Mouse (Mus musculus) stomach, embryonic 15.5 days (tissue): ENCODE measurements around the gene Relb. TPM values are rescaled to one million over a fixed set of nuclear protein-coding genes. Genes with fewer than 3 reads are reported as not detected.

Experiments used
- ATAC-seq: fragments of 200-750 bp; cut with Nextera tagmentation; 2 replicates; pipeline ENCODE4 v1.8.0; 2017; ENCODE audit warnings: low read depth, moderate number of reproducible peaks, moderate TSS enrichment; ENCODE audit not compliant: insufficient read depth, low FRiP score
- H3K27ac ChIP-seq: fragments of 300-500 bp; sonication (generic); 2 replicates; pipeline ENCODE4 v1.5.1; 2015; ENCODE audit warnings: mild to moderate bottlenecking, inconsistent platforms
- H3K27me3 ChIP-seq: fragments of 300-500 bp; sonication (generic); replicated peaks from 2 replicates; pipeline ENCODE4 v1.6.1; 2015; ENCODE audit warnings: inconsistent platforms
- H3K36me3 ChIP-seq: fragments of 300-500 bp; sonication (generic); 2 replicates; pipeline ENCODE4 v1.6.1; 2015; ENCODE audit warnings: inconsistent platforms
- H3K4me1 ChIP-seq: fragments of 300-500 bp; sonication (generic); 2 replicates; pipeline ENCODE4 v1.6.1; 2015; ENCODE audit warnings: inconsistent platforms
- H3K4me2 ChIP-seq: fragments of 300-500 bp; sonication (generic); 2 replicates; pipeline ENCODE4 v1.6.1; 2015; ENCODE audit warnings: mild to moderate bottlenecking, inconsistent platforms
- H3K4me3 ChIP-seq: fragments of 300-500 bp; sonication (generic); replicated peaks from 2 replicates; pipeline ENCODE4 v1.5.1; 2015; ENCODE audit warnings: inconsistent platforms
- H3K9ac ChIP-seq: fragments of 300-500 bp; sonication (generic); 2 replicates; pipeline ENCODE4 v1.6.1; 2015; ENCODE audit warnings: inconsistent platforms
- H3K9me3 ChIP-seq: fragments of 300-500 bp; sonication (generic); 2 replicates; pipeline ENCODE4 v1.6.1; 2016; ENCODE audit warnings: inconsistent platforms
- WGBS: fragments of 180-500 bp; shearing (Covaris S2); methylation state at CpG from one replicate; pipeline ENCODE4 v1.1.7; 2015; 5-methylcytosine and 5-hydroxymethylcytosine counted together
- polyA plus RNA-seq: library from polyadenylated mRNA; unstranded; fragments of >200 nt; fragmentation: Nextera tagmentation; extraction: Ambion mirVana; gene quantifications from 2 replicates; pipeline ENCODE4 v1.2.1, GENCODE M21; 2015

Gene Relb
- polyA plus RNA-seq = 9.0 and 10.1 TPM in 2 replicates

DNA sequence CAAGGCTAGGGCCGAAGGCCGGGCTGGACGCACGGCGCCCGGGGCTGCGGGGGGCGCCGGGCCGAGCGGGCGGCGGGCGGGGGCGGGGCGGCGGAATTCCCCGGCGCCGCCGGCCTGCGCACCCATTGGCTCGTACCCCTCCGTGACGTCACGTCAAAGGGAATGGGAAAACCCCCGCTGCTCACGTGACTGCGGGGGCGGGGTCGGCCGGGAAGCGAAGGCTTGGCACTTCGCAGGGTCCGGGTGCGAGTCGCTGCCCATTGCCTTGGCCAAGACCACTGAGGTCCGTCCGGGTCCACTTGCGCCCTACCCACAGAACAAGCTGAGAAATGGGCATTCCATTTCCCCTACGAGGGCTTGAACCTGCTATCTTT is at the start of gene Relb:
Gene Relb (minus strand): TSS at position 78 of the 374 bp plus-strand sequence.
- Histone ChIP-seq H3K36me3 (peaks cover 22% of the 10 kb centered on the region), H3K9me3 (no peaks in the 10 kb centered on the region), H3K4me2 (peak within 1 kb of the TSS; percentile 95), H3K27me3 (no peaks in the 10 kb centered on the region), H3K4me1 (peaks cover 4% of the 10 kb centered on the region; the same call in 1 of the 2 replicates), H3K27ac (peak within 1 kb of the TSS; percentile 92), H3K9ac (peak within 1 kb of the TSS; percentile 43; the same call in 1 of the 2 replicates), H3K4me3 (peak within 1 kb of the TSS; percentile 89)
- peak; percentile 50; the same call in 1 of the 2 replicates for ATAC-seq
- WGBS = 1% methylated on average over 41 of the region's 41 CpGs

GRCm38 (mm10) chr7:19678901-19679300 is 49.7 kb upstream of the Relb start:
- Histone ChIP-seq H3K9ac (no peak overlapping the region), H3K9me3 (no peaks in the 10 kb centered on the region), H3K4me2 (no peak overlapping the region), H3K4me1 (no peaks in the 10 kb centered on the region), H3K4me3 (no peak overlapping the region), H3K27me3 (no peaks in the 10 kb centered on the region), H3K36me3 (no peaks in the 10 kb centered on the region), H3K27ac (no peak overlapping the region)
- ATAC-seq = no peak
- 86% methylated on average over 3 of the region's 3 CpGs for WGBS

GRCm38 (mm10) chr7:19677872-19678271 is 48.6 kb upstream of the Relb start, which contains the start of gene Apoc2:
Apoc2 (minus strand) TSS chr7:19677941.
- Histone ChIP-seq H3K36me3 (no peaks in the 10 kb centered on the region), H3K4me2 (no peak within 1 kb of the TSS), H3K4me3 (no peak within 1 kb of the TSS), H3K27me3 (no peaks in the 10 kb centered on the region), H3K4me1 (no peaks in the 10 kb centered on the region), H3K27ac (no peak within 1 kb of the TSS), H3K9ac (no peak within 1 kb of the TSS), H3K9me3 (no peaks in the 10 kb centered on the region)
- no peak for ATAC-seq
- WGBS = 58% methylated on average over 8 of the region's 8 CpGs

- H3K27ac ChIP-seq = no peak overlapping the region
- H3K9ac ChIP-seq = no peak overlapping the region
- no peak overlapping the region for H3K4me2 ChIP-seq
- no peaks in the 10 kb centered on the region for H3K9me3 ChIP-seq
- H3K4me3 ChIP-seq = no peak overlapping the region
- H3K27me3 ChIP-seq = no peaks in the 10 kb centered on the region
- 66% methylated on average over 1 of the region's 1 CpGs for WGBS
- H3K4me1 ChIP-seq = no peaks in the 10 kb centered on the region
- H3K36me3 ChIP-seq = no peaks in the 10 kb centered on the region
- ATAC-seq = no peak; the same call in 1 of the 2 replicates
These were observed 47.4 kb upstream of the Relb start for GRCm38 (mm10) chr7:19676662-19677061.

GRCm38 (mm10) chr7:19675824-19676223 is 46.6 kb upstream of the Relb start:
- H3K4me2 ChIP-seq = no peak overlapping the region
- 77% methylated on average over 10 of the region's 10 CpGs for WGBS

GRCm38 (mm10) chr7:19673083-19673699 is 44.0 kb upstream of the Relb start:
- Histone ChIP-seq H3K9ac (no peak overlapping the region), H3K36me3 (no peaks in the 10 kb centered on the region), H3K4me1 (peaks cover 5% of the 10 kb centered on the region; the same call in 1 of the 2 replicates), H3K27ac (no peak overlapping the region), H3K4me2 (no peak overlapping the region), H3K27me3 (no peaks in the 10 kb centered on the region), H3K4me3 (no peak overlapping the region), H3K9me3 (no peaks in the 10 kb centered on the region)
- no peak for ATAC-seq
- WGBS = 57% methylated on average over 14 of the region's 14 CpGs

More at GRCm38 (mm10) chr7:19675824-19676223, 46.6 kb upstream of the Relb start:
- Histone ChIP-seq H3K27me3 (no peaks in the 10 kb centered on the region), H3K4me1 (no peaks in the 10 kb centered on the region), H3K27ac (no peak overlapping the region), H3K36me3 (no peaks in the 10 kb centered on the region), H3K9me3 (no peaks in the 10 kb centered on the region), H3K9ac (no peak overlapping the region), H3K4me3 (no peak overlapping the region)
- ATAC-seq = no peak

GRCm38 (mm10) chr7:19671511-19671910 is 42.3 kb upstream of the Relb start:
- Histone ChIP-seq H3K4me3 (no peak overlapping the region), H3K27ac (no peak overlapping the region), H3K4me1 (peaks cover 5% of the 10 kb centered on the region; the same call in 1 of the 2 replicates), H3K9me3 (no peaks in the 10 kb centered on the region), H3K4me2 (no peak overlapping the region), H3K27me3 (no peaks in the 10 kb centered on the region), H3K36me3 (no peaks in the 10 kb centered on the region), H3K9ac (no peak overlapping the region)
- no peak for ATAC-seq
- 61% methylated on average over 10 of the region's 10 CpGs for WGBS

GRCm38 (mm10) chr7:19668947-19669721 is 39.9 kb upstream of the Relb start:
- Histone ChIP-seq H3K36me3 (no peaks in the 10 kb centered on the region), H3K4me3 (no peak overlapping the region), H3K9me3 (no peaks in the 10 kb centered on the region), H3K27me3 (no peaks in the 10 kb centered on the region), H3K9ac (no peak overlapping the region), H3K4me2 (peak overlapping the region; percentile 46), H3K4me1 (peaks cover 11% of the 10 kb centered on the region), H3K27ac (peak overlapping the region; percentile 60; the same call in 1 of the 2 replicates)
- ATAC-seq = peak; percentile 67
- WGBS = 3% methylated on average over 10 of the region's 10 CpGs

DNA sequence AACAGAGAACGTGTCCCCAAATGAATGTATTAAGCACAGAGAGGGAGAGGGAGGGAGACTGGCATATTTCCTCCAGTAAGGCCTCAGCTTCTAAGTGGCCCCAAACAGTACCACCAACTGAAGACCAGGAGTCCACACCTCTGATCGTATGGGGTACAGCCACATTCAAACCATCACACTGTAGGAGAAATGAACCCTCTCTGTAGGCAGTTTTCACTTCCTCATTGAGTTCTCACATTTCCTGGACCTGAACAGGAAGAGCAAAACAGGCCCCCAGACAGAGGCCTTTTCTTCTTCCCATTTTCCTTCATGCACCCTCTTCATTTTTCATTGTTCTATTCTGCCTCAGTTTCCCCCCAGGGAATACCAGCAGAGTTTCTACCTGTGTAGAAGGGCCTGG is 38.2 kb upstream of the Relb start:
- H3K36me3 ChIP-seq = no peaks in the 10 kb centered on the region
- H3K4me2 ChIP-seq = no peak overlapping the region
- 71% methylated on average over 2 of the region's 2 CpGs for WGBS
- peaks cover 22% of the 10 kb centered on the region for H3K4me1 ChIP-seq
- 0 out of 2 replicates have a peak overlapping the region, but pooled peaks have one; percentile 1 for H3K27ac ChIP-seq
- H3K9ac ChIP-seq = no peak overlapping the region
- no peaks in the 10 kb centered on the region for H3K27me3 ChIP-seq
- ATAC-seq = no peak
- H3K9me3 ChIP-seq = no peaks in the 10 kb centered on the region
- no peak overlapping the region for H3K4me3 ChIP-seq

- Histone ChIP-seq H3K4me2 (no peak overlapping the region), H3K27ac (no peak overlapping the region), H3K36me3 (0 out of 2 replicates have a peak, but pooled peaks cover 6% of the 10 kb centered on the region), H3K4me1 (peaks cover 22% of the 10 kb centered on the region), H3K27me3 (no peaks in the 10 kb centered on the region), H3K4me3 (no peak overlapping the region), H3K9ac (no peak overlapping the region), H3K9me3 (no peaks in the 10 kb centered on the region)
- ATAC-seq = no peak
- WGBS = 68% methylated on average over 3 of the region's 3 CpGs
These were observed 37.5 kb upstream of the Relb start for GRCm38 (mm10) chr7:19666750-19667149.

DNA sequence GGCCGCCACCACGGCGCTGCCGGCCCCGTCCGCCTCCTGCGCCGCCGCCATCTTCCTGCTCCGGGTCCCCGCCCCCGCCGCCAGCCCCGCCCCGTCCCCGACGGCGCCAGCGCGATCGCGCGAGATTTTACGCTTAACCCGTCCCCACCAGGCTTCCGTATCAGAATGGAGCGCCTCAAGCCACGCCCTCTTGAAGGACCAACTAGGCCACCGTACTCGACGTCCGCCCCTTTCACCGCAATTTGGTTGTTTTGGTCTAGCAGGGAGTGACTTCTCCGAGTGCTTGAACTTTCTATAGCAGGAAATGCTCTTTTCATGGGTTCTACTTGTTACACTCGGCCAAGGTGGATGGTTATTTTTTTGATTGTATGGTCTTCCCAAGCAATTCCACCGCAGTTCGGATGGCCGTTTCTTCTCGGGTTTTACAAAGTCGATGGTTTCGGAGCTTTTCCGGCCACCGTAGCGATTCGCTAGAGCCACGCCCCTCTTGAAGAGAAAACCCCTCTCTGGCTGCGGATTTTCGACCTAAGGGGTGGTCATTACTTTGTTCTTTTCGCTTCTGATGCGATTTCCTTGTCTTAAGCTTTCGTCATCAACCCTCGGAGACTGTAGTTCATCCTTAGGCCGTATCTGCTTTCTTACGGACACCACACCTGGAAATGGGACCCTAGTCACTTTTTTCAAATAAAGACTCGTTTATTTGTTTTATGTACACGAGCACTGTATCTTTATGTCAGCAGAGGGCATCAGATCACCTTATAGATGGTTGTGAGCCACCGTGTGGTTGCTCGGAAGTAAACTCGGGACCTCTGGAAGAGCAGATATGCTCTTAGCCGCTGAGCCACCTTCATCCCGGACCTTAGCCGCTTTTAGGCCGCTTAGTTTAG is 36.0 kb upstream of the Relb start, which contains the start of gene Clptm1:
Gene Clptm1 (minus strand): TSS at position 79 of the 887 bp plus-strand sequence.
- H3K27ac ChIP-seq = peak within 1 kb of the TSS; percentile 96
- peak within 1 kb of the TSS; percentile 83 for H3K4me2 ChIP-seq
- peaks cover 22% of the 10 kb centered on the region for H3K4me1 ChIP-seq
- H3K9ac ChIP-seq = peak within 1 kb of the TSS; percentile 99
- ATAC-seq = peak; percentile 88
- peak within 1 kb of the TSS; percentile 100 for H3K4me3 ChIP-seq
- H3K36me3 ChIP-seq = 0 out of 2 replicates have a peak, but pooled peaks cover 6% of the 10 kb centered on the region
- H3K27me3 ChIP-seq = no peaks in the 10 kb centered on the region
- H3K9me3 ChIP-seq = no peaks in the 10 kb centered on the region
- under 1% methylated on average over 63 of the region's 63 CpGs for WGBS
